In the genomic region with DNA sequence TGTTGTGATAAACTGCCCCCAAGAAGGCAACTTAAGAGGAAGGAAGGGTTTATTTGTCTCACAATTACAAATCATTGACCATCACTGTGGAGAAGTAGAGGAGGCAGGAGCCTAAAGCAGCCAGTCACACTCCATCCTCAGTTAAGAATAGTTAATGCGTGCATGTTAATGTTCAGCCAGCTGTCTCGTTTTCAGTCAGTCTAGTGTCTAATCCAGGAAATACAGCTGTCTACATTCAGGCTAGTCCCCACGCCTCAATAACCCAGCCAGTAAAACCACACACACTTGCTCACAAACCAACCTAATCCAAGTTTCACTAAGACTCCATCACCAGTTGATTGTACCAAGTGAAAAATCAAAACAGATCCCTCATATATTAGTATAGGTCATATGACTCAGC, we compare ENCODE assay signal across 24 mouse cellular contexts.
DNase-seq lines count a peak whose midpoint lies in the region; ATAC-seq and TF ChIP-seq lines count a peak whose summit lies in the region.
"Had no signal": no experiment of that assay in that cellular context is flagged by ENCODE, and none has a peak within 500 bp of the region (broad histone marks: within the 10 kb centered on the region; RNA-seq: fewer than 3 reads in every experiment).

No protein-coding gene starts in this region.

- H3K4me3 ChIP-seq in kidney, postnatal 0 days (replicated peaks; ENCODE audit: low read depth, low read length) = no peak overlapping the region
- no peak overlapping the region for H3K4me3 ChIP-seq in neural tube, embryonic 15.5 days (replicated peaks)
- H3K4me3 ChIP-seq: forebrain, embryonic 10.5 days; forebrain, embryonic 13.5 days; gastrocnemius, adult 2 months; heart, embryonic 10.5 days; heart, embryonic 13.5 days had no signal

- no peaks in the 10 kb centered on the region for H3K36me3 ChIP-seq in kidney, postnatal 0 days (ENCODE audit: insufficient read depth, low read length)
- no peaks in the 10 kb centered on the region for H3K36me3 ChIP-seq in neural tube, embryonic 15.5 days
- H3K36me3 ChIP-seq: forebrain, embryonic 10.5 days; heart, embryonic 10.5 days; heart, embryonic 13.5 days had no signal

- WGBS in kidney, postnatal 0 days = 35% methylated on average over 3 of the region's 3 CpGs
- WGBS in neural tube, embryonic 15.5 days = 49% methylated on average over 3 of the region's 3 CpGs

- no peaks in the 10 kb centered on the region; the same call in 1 of the 2 replicates for H3K27me3 ChIP-seq in kidney, postnatal 0 days (ENCODE audit: insufficient read depth, low read length)
- H3K27me3 ChIP-seq in neural tube, embryonic 15.5 days (replicated peaks) = peaks cover 32% of the 10 kb centered on the region; the same call in 1 of the 2 replicates

- H3K9ac ChIP-seq in kidney, postnatal 0 days (ENCODE audit: low read depth, low read length) = no peak overlapping the region
- no peak overlapping the region for H3K9ac ChIP-seq in neural tube, embryonic 15.5 days (replicated peaks)
- H3K9ac ChIP-seq: forebrain, embryonic 13.5 days; heart, embryonic 13.5 days; hindbrain, embryonic 14.5 days had no signal

- TF ChIP-seq CTCF in kidney, postnatal 0 days (IDR thresholded peaks at IDR 0.05; ENCODE audit: low read depth) = no peak

- peak; percentile 63 for DNase-seq in heart, adult 11 months
- DNase-seq in heart, adult 8-10 months (ENCODE audit: low spot score) = no peak
- peak; percentile 38 to 49 for DNase-seq in kidney, adult 8-10 months
- DNase-seq in kidney, postnatal 4 days = no peak
- DNase-seq in kidney, postnatal 0 days (ENCODE audit: low spot score) = peak; percentile 22
- peak; percentile 45 to 50 for DNase-seq in kidney, postnatal 36 days
- DNase-seq in spleen, adult 12 weeks (ENCODE audit: low spot score) = no peak
- DNase-seq: adrenal gland, postnatal 10 days; adrenal gland, postnatal 36 days; cerebellum, adult 18-20 months; cerebellum, adult 9-10 months; cerebellum, postnatal 14 days; gastrocnemius, adult 2 months; gastrocnemius, postnatal 14 days; heart, adult 18-20 months; heart, postnatal 14 days; heart, postnatal 4 days had no signal

- H3K4me2 ChIP-seq in kidney, postnatal 0 days (ENCODE audit: low read length) = no peak overlapping the region
- no peak overlapping the region for H3K4me2 ChIP-seq in neural tube, embryonic 15.5 days
- H3K4me2 ChIP-seq: forebrain, embryonic 13.5 days; heart, embryonic 13.5 days; hindbrain, embryonic 14.5 days had no signal

- no peaks in the 10 kb centered on the region for H3K9me3 ChIP-seq in kidney, postnatal 0 days (replicated peaks; ENCODE audit: low read length)
- no peaks in the 10 kb centered on the region for H3K9me3 ChIP-seq in neural tube, embryonic 15.5 days (replicated peaks)
- H3K9me3 ChIP-seq: forebrain, embryonic 10.5 days; forebrain, embryonic 13.5 days; heart, embryonic 10.5 days; heart, embryonic 13.5 days had no signal

- ATAC-seq in kidney, postnatal 0 days (replicated peaks; ENCODE audit: low FRiP score, low read depth) = no peak
- no peak for ATAC-seq in neural tube, embryonic 15.5 days (ENCODE audit: low FRiP score)
- ATAC-seq: forebrain, embryonic 13.5 days; forebrain, embryonic 16.5 days had no signal

- H3K4me1 ChIP-seq in kidney, postnatal 0 days (replicated peaks; ENCODE audit: insufficient read depth, low read length) = no peaks in the 10 kb centered on the region
- peaks cover 5% of the 10 kb centered on the region for H3K4me1 ChIP-seq in neural tube, embryonic 15.5 days
- H3K4me1 ChIP-seq: heart, embryonic 10.5 days; heart, embryonic 13.5 days had no signal

- H3K27ac ChIP-seq in kidney, postnatal 0 days = no peak overlapping the region
- no peak overlapping the region for H3K27ac ChIP-seq in neural tube, embryonic 15.5 days (replicated peaks)
- H3K27ac ChIP-seq: forebrain, embryonic 10.5 days; forebrain, embryonic 13.5 days; gastrocnemius, adult 2 months; heart, embryonic 10.5 days; heart, embryonic 13.5 days; hindbrain, embryonic 14.5 days had no signal

Comparison
In these comparisons a context has a peak if more than half of its experiments do, and no peak if none do; other contexts are left out.
1. DNase-seq: peak in heart, adult 11 months (single experiment), kidney, adult 8-10 months (2 of 2), kidney, postnatal 0 days (single experiment) and kidney, postnatal 36 days (2 of 2); none in heart, adult 8-10 months (single experiment), kidney, postnatal 4 days (0 of 2) and spleen, adult 12 weeks (single experiment).